Mouse (Mus musculus) testis, adult 2 months (tissue): ENCODE results near the gene Kcnq1. TPM values are rescaled to one million over a fixed set of nuclear protein-coding genes. Genes with fewer than 3 reads are reported as not detected.

Experiments used
- H3K27ac ChIP-seq: fragments of 200-500 bp; 2 replicates; pipeline ENCODE4 v1.5.1; 2012; ENCODE audit warnings: low read depth, low read length; ENCODE audit not compliant: control insufficient read depth, insufficient read depth
- H3K27me3 ChIP-seq: fragments of 200-500 bp; 2 replicates; pipeline ENCODE4 v1.6.1; 2012; ENCODE audit warnings: mild to moderate bottlenecking, low read length, moderate library complexity; ENCODE audit not compliant: control insufficient read depth, insufficient read depth
- H3K36me3 ChIP-seq: fragments of 200-500 bp; 2 replicates; pipeline ENCODE4 v1.6.1; 2012; ENCODE audit warnings: mild to moderate bottlenecking, low read length; ENCODE audit not compliant: control insufficient read depth, insufficient read depth
- H3K4me1 ChIP-seq: fragments of 200-500 bp; 2 replicates; pipeline ENCODE4 v1.6.1; 2012; ENCODE audit warnings: low read length; ENCODE audit not compliant: control insufficient read depth, insufficient read depth
- H3K4me3 ChIP-seq: fragments of 200-500 bp; 2 replicates; pipeline ENCODE4 v1.5.1; 2012; ENCODE audit warnings: low read depth, mild to moderate bottlenecking, low read length, moderate library complexity, mixed read lengths; ENCODE audit not compliant: control insufficient read depth
- CTCF ChIP-seq: fragments of 200-500 bp; IDR thresholded peaks from 2 replicates; pipeline ENCODE4 v1.5.1; 2012; ENCODE audit warnings: low read depth, mild to moderate bottlenecking, inconsistent platforms, low read length, moderate library complexity; ENCODE audit not compliant: control insufficient read depth, insufficient read depth, insufficient replicate concordance
- POLR2A ChIP-seq: fragments of 200-500 bp; IDR thresholded peaks from 2 replicates; pipeline ENCODE4 v1.6.1; 2012; ENCODE audit warnings: low read depth, mild to moderate bottlenecking, inconsistent platforms, low read length, moderate library complexity; ENCODE audit not compliant: control insufficient read depth
- polyA plus RNA-seq: library from polyadenylated mRNA; depleted of rRNA; stranded (reverse); fragments of >200 nt; gene quantifications from 2 replicates; pipeline ENCODE4 v1.2.3, GENCODE M21; 2012

Kcnq1 gene
- polyA plus RNA-seq, 1 experiment, result 1.6 TPM

DNA sequence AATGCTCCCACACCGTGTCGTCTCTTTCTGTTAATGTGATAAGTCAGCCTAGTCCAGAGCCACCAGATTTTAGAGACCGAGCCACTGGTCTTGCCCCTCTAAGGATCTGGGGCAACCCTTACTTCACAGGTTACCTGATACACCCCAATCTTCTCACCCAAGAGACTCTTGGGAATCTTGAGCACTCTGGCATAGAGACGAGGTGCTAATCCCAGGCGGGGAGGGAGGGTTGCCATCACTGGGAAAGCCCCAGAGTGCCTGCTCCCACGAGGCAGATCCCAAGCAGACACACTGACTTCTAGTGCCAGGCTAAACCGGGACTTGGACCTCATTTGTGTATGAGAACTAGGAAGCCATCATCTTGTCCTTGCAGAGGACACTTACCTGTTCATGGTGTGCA is 92.3 kb downstream of the Kcnq1 start:
- H3K4me1 ChIP-seq, result peaks cover 7% of the 10 kb centered on the region
- no peaks in the 10 kb centered on the region for H3K36me3 ChIP-seq
- no peaks in the 10 kb centered on the region for H3K27me3 ChIP-seq
- no peak for TF ChIP-seq CTCF
- no peak for TF ChIP-seq POLR2A
- no peak overlapping the region for H3K27ac ChIP-seq
- no peak overlapping the region for H3K4me3 ChIP-seq

DNA sequence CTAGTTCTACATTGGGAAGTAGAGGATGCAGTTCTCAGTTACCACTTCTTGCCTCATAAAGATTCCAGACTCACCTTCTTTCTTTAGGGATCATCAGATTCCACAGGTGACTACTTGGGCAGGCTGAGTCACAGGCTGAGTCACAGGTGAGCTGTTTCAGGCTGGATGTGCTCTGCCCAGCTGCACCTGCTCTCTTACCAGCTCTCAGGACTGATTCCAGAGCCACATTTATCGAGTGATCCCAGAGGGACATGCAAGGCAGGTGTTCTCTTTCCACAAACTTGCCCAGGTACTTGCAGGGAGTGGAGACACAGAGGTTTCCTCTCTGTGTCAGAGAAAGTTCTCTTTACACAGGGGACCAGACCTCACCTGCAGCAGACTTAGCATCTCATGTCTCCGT is 95.1 kb downstream of the Kcnq1 start:
- no peak overlapping the region for H3K4me3 ChIP-seq
- TF ChIP-seq CTCF (no peak), POLR2A (no peak)
- H3K27me3 ChIP-seq, result no peaks in the 10 kb centered on the region
- H3K27ac ChIP-seq, result no peak overlapping the region
- no peaks in the 10 kb centered on the region for H3K4me1 ChIP-seq
- H3K36me3 ChIP-seq, result no peaks in the 10 kb centered on the region

DNA sequence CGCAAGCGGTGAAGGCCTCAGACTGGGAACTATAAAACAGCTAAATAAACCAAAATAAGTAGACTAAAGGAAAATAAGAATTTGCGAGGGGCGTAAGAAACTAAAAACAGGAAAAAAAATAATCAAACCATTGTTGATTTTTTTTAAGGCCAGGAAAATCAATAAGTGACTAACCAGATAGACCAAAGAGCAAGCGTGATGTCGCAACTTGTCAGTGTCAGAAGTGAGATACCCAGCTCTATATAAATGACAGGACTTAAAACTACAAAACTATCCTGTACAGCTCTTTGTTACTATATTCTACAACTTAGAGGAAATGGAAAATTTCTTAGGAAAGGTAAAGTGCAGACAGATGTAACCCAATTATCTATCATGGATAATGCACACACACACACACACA is 97.7 kb downstream of the Kcnq1 start:
- Histone ChIP-seq H3K27me3 (no peaks in the 10 kb centered on the region), H3K36me3 (no peaks in the 10 kb centered on the region), H3K27ac (no peak overlapping the region), H3K4me1 (no peaks in the 10 kb centered on the region), H3K4me3 (no peak overlapping the region)
- no peak for TF ChIP-seq POLR2A
- TF ChIP-seq CTCF, result no peak

- Histone ChIP-seq H3K27ac (no peak overlapping the region), H3K4me3 (no peak overlapping the region), H3K4me1 (no peaks in the 10 kb centered on the region), H3K27me3 (no peaks in the 10 kb centered on the region), H3K36me3 (no peaks in the 10 kb centered on the region)
- no peak for TF ChIP-seq POLR2A
- TF ChIP-seq CTCF, result no peak
These were observed 100.9 kb downstream of the Kcnq1 start for GRCm38 (mm10) chr7:143207044-143207443.

DNA sequence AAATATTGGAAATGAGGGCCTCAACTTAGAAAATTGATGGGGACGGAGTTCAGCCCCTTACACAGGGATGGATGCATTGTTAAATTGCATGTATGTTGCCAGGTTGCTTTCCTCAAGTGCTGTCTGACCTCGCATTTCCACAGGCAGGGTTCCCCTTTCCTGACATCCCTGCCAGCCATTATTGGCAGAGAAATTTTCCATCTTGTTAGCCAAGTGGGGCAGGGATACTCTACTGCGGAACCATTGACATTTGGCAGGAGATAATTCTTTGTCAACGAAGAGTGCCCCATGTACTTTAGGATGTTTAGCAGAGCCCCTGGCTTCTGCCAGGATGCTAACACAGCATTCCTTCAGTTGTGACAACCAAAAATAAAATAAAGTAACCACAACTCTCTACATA is 104.6 kb downstream of the Kcnq1 start:
- no peak overlapping the region for H3K4me3 ChIP-seq
- no peaks in the 10 kb centered on the region for H3K4me1 ChIP-seq
- no peaks in the 10 kb centered on the region for H3K27me3 ChIP-seq
- TF ChIP-seq CTCF (no peak), POLR2A (no peak)
- H3K36me3 ChIP-seq, result no peaks in the 10 kb centered on the region
- no peak overlapping the region for H3K27ac ChIP-seq

DNA sequence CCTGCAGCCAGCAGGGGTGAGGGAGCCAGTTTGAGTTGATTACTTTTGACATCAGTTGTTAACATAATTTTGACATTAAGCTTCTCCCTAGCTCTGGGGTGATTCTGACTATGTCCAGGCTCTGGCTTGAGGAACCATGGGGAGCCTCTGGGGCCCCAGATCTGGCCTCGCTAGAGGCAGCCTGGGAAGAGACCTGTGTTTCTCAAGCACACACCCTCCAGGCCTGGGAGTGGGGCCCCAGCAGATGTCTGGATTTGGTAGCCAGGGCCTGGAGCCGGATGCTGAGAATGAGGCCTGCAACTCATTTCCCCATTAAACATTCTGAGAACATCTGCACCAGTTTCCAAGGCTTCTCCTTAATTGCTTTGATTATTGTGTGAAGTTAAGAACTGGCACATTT is 145.0 kb downstream of the Kcnq1 start:
- no peak for TF ChIP-seq POLR2A
- TF ChIP-seq CTCF, result no peak
- no peaks in the 10 kb centered on the region for H3K27me3 ChIP-seq

DNA sequence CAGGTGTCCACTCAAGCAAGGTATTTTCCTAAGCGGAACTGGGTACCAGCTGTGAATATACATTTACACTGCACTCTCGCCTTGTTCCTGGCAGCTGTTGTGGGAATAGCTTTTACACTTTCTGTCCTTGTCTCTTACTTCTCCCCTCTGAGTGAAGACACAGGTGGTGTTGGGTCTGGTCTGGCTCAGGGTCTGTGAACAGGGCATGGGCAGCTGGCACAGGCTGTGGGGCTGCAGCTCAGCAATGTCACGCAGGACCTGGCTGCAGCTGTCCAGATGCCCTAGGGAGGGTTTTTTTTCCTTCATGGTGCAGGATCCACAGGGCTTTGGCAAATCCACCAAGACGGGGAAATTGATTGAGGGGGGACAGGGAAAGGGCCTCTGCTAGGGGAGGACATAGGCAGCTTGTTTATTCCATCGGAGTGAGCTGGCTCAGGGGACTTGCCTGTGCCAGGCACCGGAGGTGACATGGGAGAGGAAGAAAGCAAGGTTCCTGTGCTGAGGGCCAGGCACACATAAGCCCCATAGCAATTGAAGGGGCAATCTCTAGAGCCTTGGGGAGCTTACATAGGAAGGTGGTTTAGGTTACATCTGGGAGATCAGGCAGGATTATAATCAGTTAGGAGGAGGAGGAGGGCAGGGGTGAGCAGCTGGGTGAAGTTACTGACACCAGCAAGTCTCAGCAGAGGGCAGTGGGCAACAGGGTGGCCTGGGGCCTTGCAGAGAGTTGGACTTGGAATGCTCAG is 147.1 kb downstream of the Kcnq1 start:
- Histone ChIP-seq H3K36me3 (no peaks in the 10 kb centered on the region), H3K4me1 (no peaks in the 10 kb centered on the region), H3K4me3 (no peak overlapping the region), H3K27ac (no peak overlapping the region), H3K27me3 (no peaks in the 10 kb centered on the region)
- TF ChIP-seq CTCF (no peak), POLR2A (no peak)

More for the DNA sequence above, 145.0 kb downstream of the Kcnq1 start:
- no peak overlapping the region for H3K27ac ChIP-seq
- H3K4me3 ChIP-seq, result no peak overlapping the region
- no peaks in the 10 kb centered on the region for H3K36me3 ChIP-seq
- H3K4me1 ChIP-seq, result no peaks in the 10 kb centered on the region

GRCm38 (mm10) chr7:143254901-143255300 is 148.7 kb downstream of the Kcnq1 start:
- Histone ChIP-seq H3K27me3 (no peaks in the 10 kb centered on the region), H3K4me1 (no peaks in the 10 kb centered on the region), H3K4me3 (no peak overlapping the region), H3K36me3 (no peaks in the 10 kb centered on the region), H3K27ac (no peak overlapping the region)
- no peak for TF ChIP-seq CTCF
- no peak for TF ChIP-seq POLR2A

GRCm38 (mm10) chr7:143261246-143261645 is 155.1 kb downstream of the Kcnq1 start:
- H3K36me3 ChIP-seq, result no peaks in the 10 kb centered on the region
- H3K27me3 ChIP-seq, result no peaks in the 10 kb centered on the region
- TF ChIP-seq CTCF, result no peak
- TF ChIP-seq POLR2A, result no peak
- H3K4me1 ChIP-seq, result no peaks in the 10 kb centered on the region
- no peak overlapping the region for H3K27ac ChIP-seq
- H3K4me3 ChIP-seq, result no peak overlapping the region
